Mouse (Mus musculus) erythroblast, embryonic 14.5 days (primary cell): ENCODE measurements around the gene Tango2. TPM values are rescaled to one million over a fixed set of nuclear protein-coding genes. Genes with fewer than 3 reads are reported as not detected.

Source experiments
- H3K27me3 ChIP-seq: 2 replicates; pipeline ENCODE4 v1.6.1; 2012; ENCODE audit warnings: inconsistent platforms; ENCODE audit not compliant: control insufficient read depth
- H3K36me3 ChIP-seq: 2 replicates; pipeline ENCODE4 v1.6.1; 2012; ENCODE audit warnings: mild to moderate bottlenecking, inconsistent platforms; ENCODE audit not compliant: control insufficient read depth
- H3K4me1 ChIP-seq: 2 replicates; pipeline ENCODE4 v1.6.1; 2012; ENCODE audit warnings: inconsistent platforms; ENCODE audit not compliant: control insufficient read depth
- H3K4me3 ChIP-seq: replicated peaks from 2 replicates; pipeline ENCODE3; 2012; ENCODE audit warnings: moderate library complexity, mild to moderate bottlenecking, inconsistent platforms
- H3K9me3 ChIP-seq: 2 replicates; pipeline ENCODE4 v1.6.1; 2012; ENCODE audit warnings: low read length, inconsistent platforms, mixed read lengths; ENCODE audit not compliant: control insufficient read depth
- GATA1 ChIP-seq: IDR thresholded peaks from 2 replicates; pipeline ENCODE4 v1.6.1; 2012; ENCODE audit warnings: low read length, inconsistent platforms, mixed read lengths
- TAL1 ChIP-seq: IDR thresholded peaks from 3 replicates; pipeline ENCODE4 v1.6.1; 2012; ENCODE audit warnings: low read length, inconsistent platforms, mixed read lengths
- polyA plus RNA-seq: library from polyadenylated mRNA; stranded (reverse); fragments of >175 nt; gene quantifications from 2 replicates; pipeline ENCODE4 v1.2.3, GENCODE M21; 2012

The Tango2 gene
- polyA plus RNA-seq: 5.6 and 7.4 TPM in 2 replicates

GRCm38 (mm10) chr16:18347931-18348600 lies at the start of gene Tango2, which contains the start of gene Arvcf:
Gene Tango2 (minus strand): TSS chr16:18348103.
Gene Arvcf (plus strand): TSS chr16:18348182.
- peaks cover 52% of the 10 kb centered on the region for H3K4me1 ChIP-seq

DNA sequence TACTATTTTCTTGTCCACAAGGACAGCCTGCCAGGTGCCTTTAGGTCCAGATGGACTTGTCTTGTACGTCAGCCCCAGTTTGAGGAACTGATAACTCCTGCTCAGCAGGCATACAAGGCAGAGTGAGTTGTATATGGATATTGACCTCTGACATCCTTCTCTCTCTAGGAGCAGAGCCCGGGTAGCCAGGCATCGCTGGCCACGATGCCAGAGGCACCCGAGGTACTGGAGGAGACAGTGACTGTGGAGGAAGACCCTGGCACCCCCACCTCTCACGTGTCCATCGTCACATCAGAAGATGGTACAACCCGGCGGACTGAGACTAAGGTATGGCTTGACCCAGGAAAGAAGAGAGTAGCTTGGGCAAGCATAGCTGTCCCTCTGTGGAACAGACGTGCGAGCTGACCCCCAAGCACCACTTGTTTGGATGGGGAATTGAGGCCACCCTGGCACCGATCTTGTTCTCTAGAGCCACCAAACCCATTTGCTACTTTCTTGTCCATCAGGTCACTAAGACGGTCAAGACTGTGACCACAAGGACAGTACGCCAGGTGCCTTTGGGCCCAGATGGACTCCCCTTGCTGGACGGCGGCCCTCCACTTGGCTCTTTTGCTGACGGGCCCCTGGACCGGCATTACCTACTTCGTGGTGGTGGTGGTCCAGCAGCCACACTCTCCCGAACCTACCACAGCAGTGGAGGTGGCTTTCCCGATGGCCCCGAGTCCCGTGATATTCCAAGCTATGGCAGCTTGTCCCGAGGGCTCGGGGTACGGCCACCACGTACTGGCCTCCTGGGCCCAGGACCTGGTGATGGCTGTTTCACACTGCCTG lies 49.1 kb upstream of the Tango2 start:
- peaks cover 53% of the 10 kb centered on the region for H3K36me3 ChIP-seq
- no peaks in the 10 kb centered on the region for H3K9me3 ChIP-seq
- no peaks in the 10 kb centered on the region for H3K27me3 ChIP-seq
- TF ChIP-seq TAL1 (no peak), GATA1 (no peak)
- H3K4me1 ChIP-seq: peaks cover 49% of the 10 kb centered on the region
- H3K4me3 ChIP-seq: no peak overlapping the region

More at GRCm38 (mm10) chr16:18347931-18348600, at the start of gene Tango2, which contains the start of gene Arvcf:
- Histone ChIP-seq H3K9me3 (peaks cover 7% of the 10 kb centered on the region; the same call in 1 of the 2 replicates), H3K36me3 (no peaks in the 10 kb centered on the region), H3K4me3 (peak within 1 kb of the TSS; percentile 49), H3K27me3 (peaks cover 66% of the 10 kb centered on the region)
- no peak for TF ChIP-seq TAL1
- no peak for TF ChIP-seq GATA1

DNA sequence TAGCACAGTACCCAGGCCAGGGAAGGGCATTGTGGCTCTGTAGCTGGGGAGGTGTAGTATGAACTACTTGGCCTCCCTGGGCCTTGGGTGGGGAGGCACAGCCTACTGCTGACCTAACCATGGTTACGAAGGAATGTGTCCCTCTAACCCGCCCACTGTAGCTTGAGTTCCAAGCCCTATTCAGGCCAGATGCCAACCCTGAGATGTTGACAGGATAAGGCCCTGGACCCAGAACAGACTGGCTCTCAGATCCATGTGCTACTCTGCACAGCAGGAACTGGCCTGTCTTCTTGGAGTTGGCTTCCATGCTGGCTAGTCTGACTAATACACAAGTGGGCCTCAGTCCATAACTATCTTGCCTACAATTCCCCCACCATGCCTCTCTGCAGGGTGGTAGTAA lies 48.3 kb upstream of the Tango2 start:
- H3K4me1 ChIP-seq: peaks cover 57% of the 10 kb centered on the region
- H3K9me3 ChIP-seq: no peaks in the 10 kb centered on the region
- TF ChIP-seq GATA1 (no peak), TAL1 (no peak)
- no peaks in the 10 kb centered on the region for H3K27me3 ChIP-seq
- H3K4me3 ChIP-seq: no peak overlapping the region
- H3K36me3 ChIP-seq: peaks cover 45% of the 10 kb centered on the region

GRCm38 (mm10) chr16:18395620-18396036 lies 47.7 kb upstream of the Tango2 start:
- peaks cover 39% of the 10 kb centered on the region for H3K36me3 ChIP-seq
- TF ChIP-seq GATA1 (no peak), TAL1 (no peak)
- H3K9me3 ChIP-seq: no peaks in the 10 kb centered on the region
- H3K27me3 ChIP-seq: no peaks in the 10 kb centered on the region
- no peak overlapping the region for H3K4me3 ChIP-seq
- peaks cover 62% of the 10 kb centered on the region for H3K4me1 ChIP-seq

GRCm38 (mm10) chr16:18394777-18395619 lies 47.1 kb upstream of the Tango2 start:
- Histone ChIP-seq H3K36me3 (peaks cover 33% of the 10 kb centered on the region), H3K27me3 (no peaks in the 10 kb centered on the region)

GRCm38 (mm10) chr16:18394056-18394455 lies 46.2 kb upstream of the Tango2 start:
- TF ChIP-seq GATA1 (no peak), TAL1 (no peak)
- Histone ChIP-seq H3K27me3 (no peaks in the 10 kb centered on the region), H3K4me3 (no peak overlapping the region), H3K9me3 (no peaks in the 10 kb centered on the region), H3K36me3 (peaks cover 23% of the 10 kb centered on the region), H3K4me1 (peaks cover 68% of the 10 kb centered on the region)

More at GRCm38 (mm10) chr16:18394777-18395619, 47.1 kb upstream of the Tango2 start:
- Histone ChIP-seq H3K4me1 (peaks cover 68% of the 10 kb centered on the region), H3K9me3 (no peaks in the 10 kb centered on the region), H3K4me3 (no peak overlapping the region)
- TF ChIP-seq TAL1 (no peak), GATA1 (no peak)

DNA sequence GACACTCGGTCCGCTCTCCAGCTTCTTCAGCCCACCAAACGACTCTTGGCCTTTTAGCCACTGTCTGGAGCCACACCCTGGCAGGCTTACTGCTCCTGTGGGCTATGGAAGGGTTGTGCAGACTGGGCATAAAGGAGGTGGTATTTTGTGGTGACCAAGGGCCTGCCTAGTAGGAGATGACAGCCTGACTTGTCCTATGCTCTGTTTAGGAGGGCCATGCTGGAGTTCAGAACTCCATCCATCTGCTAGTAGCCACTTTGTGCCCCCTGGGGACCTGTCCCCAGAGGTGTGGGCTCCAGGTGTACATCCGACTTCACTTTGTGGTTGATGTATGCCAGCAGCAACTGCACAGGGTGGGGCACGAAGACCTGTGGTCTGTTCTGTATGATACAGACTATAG lies 45.7 kb upstream of the Tango2 start:
- Histone ChIP-seq H3K9me3 (no peaks in the 10 kb centered on the region), H3K27me3 (no peaks in the 10 kb centered on the region), H3K4me1 (peaks cover 69% of the 10 kb centered on the region), H3K36me3 (peaks cover 19% of the 10 kb centered on the region), H3K4me3 (peak overlapping the region; percentile 71)
- TF ChIP-seq GATA1: no peak
- no peak for TF ChIP-seq TAL1

GRCm38 (mm10) chr16:18392469-18393426 lies 44.8 kb upstream of the Tango2 start:
- peaks cover 75% of the 10 kb centered on the region for H3K4me1 ChIP-seq
- H3K9me3 ChIP-seq: no peaks in the 10 kb centered on the region
- no peak for TF ChIP-seq GATA1
- TF ChIP-seq TAL1: no peak
- no peaks in the 10 kb centered on the region for H3K27me3 ChIP-seq
- H3K36me3 ChIP-seq: peaks cover 10% of the 10 kb centered on the region
- H3K4me3 ChIP-seq: peak overlapping the region; percentile 71
